Mouse (Mus musculus) MEL (cell line): ENCODE measurements around the gene Elf3. TPM values are rescaled to one million over a fixed set of nuclear protein-coding genes. Genes with fewer than 3 reads are reported as not detected.
"Not testable (repeated sequence)": the region's sequence is repeated elsewhere in the genome, so short reads cannot be mapped to it uniquely, and the experiment has no call there.

Source experiments
- DNase-seq: peaks from one replicate; pipeline ENCODE4 v3.0.0; 2011; ENCODE audit warnings: low read depth, low spot score
- H3K27ac ChIP-seq: 2 replicates; pipeline ENCODE4 v1.5.1; 2012; ENCODE audit warnings: low read depth, mild to moderate bottlenecking, control low read depth, low read length, moderate library complexity; ENCODE audit not compliant: control insufficient read depth
- H3K27me3 ChIP-seq, 2 experiments: fragments of 150-350 bp in 1 of 2; sonication (generic) in 1 of 2; 2 replicates each; pipeline ENCODE4 v1.6.1; 2012; ENCODE audit warnings: low read length in 2 of 2, mild to moderate bottlenecking in 2 of 2, improper control_type of control experiment in 1 of 2, moderate library complexity in 1 of 2; ENCODE audit not compliant: insufficient read depth in 2 of 2, control insufficient read depth in 1 of 2
- H3K36me3 ChIP-seq, 2 experiments: 2 replicates each; pipeline ENCODE4 v1.6.1; 2012 to 2014; ENCODE audit warnings: low read length in 2 of 2, improper control_type of control experiment in 1 of 2, inconsistent platforms in 1 of 2, mild to moderate bottlenecking in 1 of 2; ENCODE audit not compliant: insufficient read depth in 2 of 2, control insufficient read depth in 1 of 2
- H3K4me1 ChIP-seq, 2 experiments: fragments of 150-350 bp in 1 of 2; sonication (generic) in 1 of 2; 2 replicates each; pipeline ENCODE4 v1.6.1; 2012; ENCODE audit warnings: low read length in 2 of 2, improper control_type of control experiment in 1 of 2, mild to moderate bottlenecking in 1 of 2; ENCODE audit not compliant: insufficient read depth in 2 of 2, control insufficient read depth in 1 of 2
- H3K4me3 ChIP-seq, 2 experiments: fragments of 150-350 bp in 1 of 2; sonication (generic) in 1 of 2; 2 replicates each; pipeline ENCODE4 v1.5.1; 2012; ENCODE audit warnings: low read depth in 2 of 2, low read length in 2 of 2, mild to moderate bottlenecking in 2 of 2, moderate library complexity in 2 of 2, control low read depth in 1 of 2, improper control_type of control experiment in 1 of 2; ENCODE audit not compliant: control insufficient read depth in 1 of 2, insufficient read depth in 1 of 2
- H3K79me2 ChIP-seq: 2 replicates; pipeline ENCODE4 v1.6.1; 2012; ENCODE audit warnings: mild to moderate bottlenecking, low read length, moderate library complexity; ENCODE audit not compliant: control insufficient read depth, poor library complexity, insufficient read depth
- H3K9ac ChIP-seq: 2 replicates; pipeline ENCODE4 v1.6.1; 2012; ENCODE audit warnings: low read depth, mild to moderate bottlenecking, control low read depth, low read length, moderate library complexity; ENCODE audit not compliant: control insufficient read depth, poor library complexity, severe bottlenecking
- H3K9me3 ChIP-seq: fragments of 150-350 bp; sonication (generic); replicated peaks from 2 replicates; pipeline ENCODE4 v1.6.1; 2012; ENCODE audit warnings: mild to moderate bottlenecking, low read length, improper control_type of control experiment, moderate library complexity; ENCODE audit not compliant: insufficient read depth
- BHLHE40 ChIP-seq: IDR thresholded peaks from 2 replicates; pipeline ENCODE4 v1.6.1; 2012; ENCODE audit warnings: low read depth, mild to moderate bottlenecking, inconsistent platforms, low read length, improper control_type of control experiment, borderline replicate concordance
- E2F4 ChIP-seq: IDR thresholded peaks from 2 replicates; pipeline ENCODE4 v1.6.1; 2011; ENCODE audit warnings: low read depth, low read length, improper control_type of control experiment, borderline replicate concordance
- ETS1 ChIP-seq: IDR thresholded peaks from 2 replicates; pipeline ENCODE4 v1.6.1; 2012; ENCODE audit warnings: low read depth, mild to moderate bottlenecking, inconsistent platforms, low read length, improper control_type of control experiment, moderate library complexity
- GABPA ChIP-seq: IDR thresholded peaks from 2 replicates; pipeline ENCODE4 v1.6.1; 2012; ENCODE audit warnings: low read depth, mild to moderate bottlenecking, inconsistent platforms, low read length, improper control_type of control experiment, moderate library complexity
- MAZ ChIP-seq: IDR thresholded peaks from 2 replicates; pipeline ENCODE4 v1.6.1; 2012; ENCODE audit warnings: low read depth, mild to moderate bottlenecking, inconsistent platforms, low read length, improper control_type of control experiment
- MYB ChIP-seq: IDR thresholded peaks from 2 replicates; pipeline ENCODE4 v1.6.1; 2011; ENCODE audit warnings: mild to moderate bottlenecking, low read depth, low read length, improper control_type of control experiment
- MYC ChIP-seq: IDR thresholded peaks from 2 replicates; pipeline ENCODE4 v1.6.1; 2011; ENCODE audit warnings: low read depth, mild to moderate bottlenecking, low read length, improper control_type of control experiment, moderate library complexity
- NELFE ChIP-seq: IDR thresholded peaks from 2 replicates; pipeline ENCODE4 v1.6.1; 2011; ENCODE audit warnings: low read depth, low read length, improper control_type of control experiment
- RAD21 ChIP-seq: IDR thresholded peaks from 2 replicates; pipeline ENCODE4 v1.6.1; 2011; ENCODE audit warnings: mild to moderate bottlenecking, low read depth, low read length, improper control_type of control experiment
- SIN3A ChIP-seq: IDR thresholded peaks from 2 replicates; pipeline ENCODE4 v1.6.1; 2012; ENCODE audit warnings: low read length, improper control_type of control experiment, inconsistent platforms
- TAL1 ChIP-seq: IDR thresholded peaks from 2 replicates; pipeline ENCODE4 v1.6.1; 2012; ENCODE audit warnings: mild to moderate bottlenecking, inconsistent platforms, low read length, moderate library complexity, mixed read lengths
- TBP ChIP-seq: IDR thresholded peaks from 2 replicates; pipeline ENCODE4 v1.8.0; 2011; ENCODE audit warnings: low read depth, low read length, improper control_type of control experiment
- USF1 ChIP-seq: IDR thresholded peaks from 2 replicates; pipeline ENCODE4 v1.6.1; 2014; ENCODE audit warnings: low read depth, mild to moderate bottlenecking, inconsistent platforms, low read length, improper control_type of control experiment, moderate library complexity
- USF2 ChIP-seq, 2 experiments: IDR thresholded peaks; 2 replicates each; pipeline ENCODE4 v1.6.1; 2011 to 2012; ENCODE audit warnings: improper control_type of control experiment in 2 of 2, low read length in 2 of 2, borderline replicate concordance in 1 of 2, inconsistent platforms in 1 of 2, low read depth in 1 of 2, mild to moderate bottlenecking in 1 of 2; ENCODE audit not compliant: insufficient read depth in 1 of 2
- ZNF384 ChIP-seq: IDR thresholded peaks from 2 replicates; pipeline ENCODE4 v1.6.1; 2012; ENCODE audit warnings: low read depth, mild to moderate bottlenecking, inconsistent platforms, low read length, improper control_type of control experiment
- polyA plus RNA-seq, 2 experiments: library from polyadenylated mRNA; stranded (reverse) in 1 of 2; unstranded in 1 of 2; fragments of >175 nt in 1 of 2; fragments of >200 nt in 1 of 2; gene quantifications; 2 replicates each; pipeline versions ENCODE4 v1.2.1 to v1.2.4; 2012; ENCODE audit warnings: low replicate concordance in 2 of 2, low read depth in 1 of 2; ENCODE audit not compliant: insufficient read length in 2 of 2, insufficient read depth in 1 of 2, missing spikeins in 1 of 2
- total RNA-seq: library from RNA; depleted of rRNA; stranded (reverse); fragments of 300-350 nt; gene quantifications from 2 replicates; pipeline ENCODE4 v1.2.3, GENCODE M21; 2012

Gene Elf3
- total and polyA plus RNA-seq, 3 experiments, result not detected

- TF ChIP-seq NELFE, result no peak
- TF ChIP-seq E2F4, result no peak
- 0 out of 2 replicates have a peak, but pooled peaks cover 2% of the 10 kb centered on the region for H3K9me3 ChIP-seq
- H3K36me3 ChIP-seq, result no peaks in the 10 kb centered on the region
- no peaks in the 10 kb centered on the region for H3K4me1 ChIP-seq
- no peak overlapping the region for H3K9ac ChIP-seq
- no peak for DNase-seq
- no peak overlapping the region for H3K27ac ChIP-seq
- no peaks in the 10 kb centered on the region; a peak in 3 of 4 replicates for H3K27me3 ChIP-seq
- no peaks in the 10 kb centered on the region for H3K79me2 ChIP-seq
- H3K4me3 ChIP-seq, result no peak overlapping the region
Observed at GRCm38 (mm10) chr1:135237131-135237851, 21.1 kb downstream of the Elf3 start.

- Histone ChIP-seq H3K36me3 (no peaks in the 10 kb centered on the region), H3K9ac (no peak overlapping the region), H3K9me3 (no peaks in the 10 kb centered on the region), H3K27ac (no peak overlapping the region), H3K79me2 (no peaks in the 10 kb centered on the region), H3K4me3 (no peak overlapping the region), H3K4me1 (no peaks in the 10 kb centered on the region), H3K27me3 (no peaks in the 10 kb centered on the region; a peak in 3 of 4 replicates)
- DNase-seq, result no peak
- TF ChIP-seq GABPA (no peak), SIN3A (no peak), MYC (no peak), ETS1 (no peak), USF1 (no peak), MYB (no peak), MAZ (no peak), BHLHE40 (no peak), ZNF384 (no peak), TBP (no peak), E2F4 (no peak), NELFE (no peak)
Observed at GRCm38 (mm10) chr1:135234771-135235170, 23.6 kb downstream of the Elf3 start.

GRCm38 (mm10) chr1:135233961-135234360, 24.4 kb downstream of the Elf3 start:
- no peaks in the 10 kb centered on the region for H3K9me3 ChIP-seq
- no peak overlapping the region for H3K4me3 ChIP-seq
- H3K4me1 ChIP-seq, result no peaks in the 10 kb centered on the region
- no peaks in the 10 kb centered on the region for H3K79me2 ChIP-seq
- no peak for DNase-seq
- H3K27me3 ChIP-seq, result peaks cover 0 to 3% of the 10 kb centered on the region in 2 experiments; a peak in 3 of 4 replicates
- no peaks in the 10 kb centered on the region for H3K36me3 ChIP-seq
- no peak for TF ChIP-seq TAL1
- no peak for TF ChIP-seq RAD21
- no peak for TF ChIP-seq USF2 (IDR thresholded peaks at IDR 0.05; ENCODE audit: borderline replicate concordance in 1 of 2, insufficient read depth in 1 of 2, low read depth in 1 of 2, low read length in 2 of 2)
- H3K27ac ChIP-seq, result no peak overlapping the region
- no peak overlapping the region for H3K9ac ChIP-seq

GRCm38 (mm10) chr1:135231878-135232277, 26.5 kb downstream of the Elf3 start:
- not testable (repeated sequence) for H3K79me2 ChIP-seq, H3K4me1 ChIP-seq, H3K27me3 ChIP-seq, H3K36me3 ChIP-seq, H3K9ac ChIP-seq, H3K27ac ChIP-seq, H3K9me3 ChIP-seq, DNase-seq, H3K4me3 ChIP-seq
